Mouse (Mus musculus) myocyte (in vitro differentiated cells): ENCODE results near the gene Trim26.

Source experiments
- E2F4 ChIP-seq: IDR thresholded peaks from one replicate; pipeline ENCODE4 v1.6.1; 2011; ENCODE audit warnings: mild to moderate bottlenecking, control low read depth, moderate library complexity; ENCODE audit not compliant: insufficient read depth
- MAX ChIP-seq: IDR thresholded peaks from one replicate; pipeline ENCODE4 v1.6.1; 2011; ENCODE audit warnings: low read depth, mild to moderate bottlenecking, control low read depth
- MYOG ChIP-seq, 3 experiments: IDR thresholded peaks; one replicate each; pipeline ENCODE4 v1.6.1; 2011; ENCODE audit warnings: control low read depth in 2 of 3, low read depth in 2 of 3, mild to moderate bottlenecking in 2 of 3; ENCODE audit not compliant: insufficient read length in 2 of 3, control insufficient read depth in 1 of 3, insufficient read depth in 1 of 3
- POLR2A ChIP-seq: IDR thresholded peaks from one replicate; pipeline ENCODE4 v1.6.1; 2011; ENCODE audit warnings: low read depth, mild to moderate bottlenecking, control low read depth, moderate library complexity; ENCODE audit not compliant: insufficient read length

DNA sequence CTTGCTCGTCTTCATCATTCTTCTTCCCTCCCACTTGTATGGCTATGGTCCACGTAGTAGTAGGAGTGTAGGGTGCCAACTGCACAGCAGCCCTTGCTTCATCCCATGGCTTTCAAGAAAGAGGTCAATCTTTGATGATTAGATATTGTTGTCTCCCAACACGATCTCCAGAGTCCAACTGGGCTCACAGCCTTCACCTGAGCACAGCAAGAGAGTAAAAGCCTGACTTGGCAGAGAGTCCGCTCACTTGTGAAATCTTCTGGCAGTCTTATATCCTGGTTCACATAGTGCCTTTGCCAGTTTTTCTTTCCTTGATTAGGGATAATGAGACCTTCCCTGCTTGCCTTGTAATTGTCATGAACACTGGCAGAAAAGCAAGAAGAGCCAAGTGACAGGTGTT is 19.3 kb downstream of the Trim26 start:
- TF ChIP-seq MYOG (IDR thresholded peaks at IDR 0.05; ENCODE audit: control insufficient read depth in 1 of 3, insufficient read depth in 1 of 3, insufficient read length in 2 of 3, low read depth in 2 of 3) (no peak), MAX (no peak), POLR2A (no peak), E2F4 (no peak)
